Mouse (Mus musculus) natural killer cell, adult 2 months (primary cell): ENCODE measurements around the gene Cdca8.

Experiments used
- DNase-seq, 2 experiments: peaks; one replicate each; pipeline ENCODE4 v3.0.0; 2022; ENCODE audit warnings: low spot score in 2 of 2

Gene Cdca8

GRCm38 (mm10) chr4:124880599-124880998 is 58.5 kb downstream of the Cdca8 start, which contains the start of gene Epha10:
Gene Epha10 (plus strand): TSS chr4:124880899.
- DNase-seq, result no peak

DNA sequence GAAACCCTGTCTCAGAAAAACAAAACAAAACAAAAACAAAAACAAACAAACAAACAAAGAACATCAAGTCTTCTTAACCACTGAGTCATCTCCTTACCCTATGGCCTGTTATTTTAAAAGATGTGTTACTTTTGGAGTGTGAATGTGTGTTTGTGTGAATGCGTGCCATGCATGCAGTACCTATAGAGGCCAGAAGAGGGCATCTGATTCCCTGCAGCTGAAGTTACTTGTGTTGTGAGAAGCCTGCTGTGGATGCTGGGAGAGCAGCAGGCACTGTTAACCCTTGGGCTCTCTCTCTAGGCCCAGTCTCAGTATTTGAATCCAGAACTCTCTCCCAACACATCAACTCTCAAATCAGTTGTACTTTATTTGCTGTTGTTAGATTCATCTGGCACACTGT is 66.4 kb downstream of the Cdca8 start:
- no peak for DNase-seq
